Mouse (Mus musculus): ENCODE results near the gene Polr2l.

DNA sequence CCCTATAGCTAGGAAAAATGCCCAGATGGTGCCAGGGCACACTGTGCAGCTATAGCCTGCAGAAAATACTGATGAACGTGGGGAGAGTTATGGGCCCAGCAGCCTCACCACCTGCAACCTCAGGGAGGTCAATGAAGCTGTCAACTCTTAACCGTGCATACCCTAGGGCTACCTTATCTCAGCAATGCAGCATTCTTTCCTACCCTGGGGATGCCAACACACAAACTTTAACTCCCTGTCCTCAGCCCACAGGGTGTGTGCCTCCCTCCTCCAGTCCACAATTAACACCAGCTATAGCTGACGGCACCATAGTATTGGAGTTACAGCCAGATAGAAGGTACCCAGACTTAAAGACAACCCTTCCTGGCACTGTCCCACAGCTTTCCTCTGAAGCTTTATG, 44.0 kb upstream of the Polr2l start:
- TF ChIP-seq POLR2A (IDR thresholded peaks at IDR 0.05; ENCODE audit: low read depth, low read length) (no peak), CTCF (conservative IDR thresholded peaks at IDR 0.05; ENCODE audit: insufficient read depth, insufficient read length, low read depth, low read length) (no peak)

All from kidney, adult 2 months (tissue).